Mouse (Mus musculus) hindbrain, embryonic 16.5 days (tissue): ENCODE data around the gene Atxn1. TPM values are rescaled to one million over a fixed set of nuclear protein-coding genes. Genes with fewer than 3 reads are reported as not detected.

Experiments used
- ATAC-seq: fragments of 200-750 bp; cut with Nextera tagmentation; 2 replicates; pipeline ENCODE4 v1.8.0; 2017; ENCODE audit warnings: moderate TSS enrichment, moderate library complexity
- H3K27ac ChIP-seq: fragments of 300-500 bp; sonication (generic); 2 replicates; pipeline ENCODE4 v1.5.1; 2014; ENCODE audit warnings: low read depth, mild to moderate bottlenecking, control low read depth, low read length, moderate library complexity
- H3K27me3 ChIP-seq: fragments of 300-500 bp; sonication (generic); replicated peaks from 2 replicates; pipeline ENCODE4 v1.6.1; 2014; ENCODE audit warnings: low read length; ENCODE audit not compliant: control insufficient read depth, insufficient read depth
- H3K36me3 ChIP-seq: fragments of 300-500 bp; sonication (generic); 2 replicates; pipeline ENCODE4 v1.6.1; 2014; ENCODE audit warnings: mild to moderate bottlenecking, low read length, moderate library complexity, mixed read lengths; ENCODE audit not compliant: control insufficient read depth, insufficient read depth
- H3K4me1 ChIP-seq: fragments of 300-500 bp; sonication (generic); 2 replicates; pipeline ENCODE4 v1.6.1; 2014; ENCODE audit warnings: low read depth, low read length; ENCODE audit not compliant: control insufficient read depth, insufficient read depth
- H3K4me2 ChIP-seq: fragments of 300-500 bp; sonication (generic); 2 replicates; pipeline ENCODE4 v1.6.1; 2014; ENCODE audit warnings: mild to moderate bottlenecking, low read length, control low read depth, moderate library complexity
- H3K4me3 ChIP-seq: fragments of 300-500 bp; sonication (generic); 2 replicates; pipeline ENCODE4 v1.5.1; 2014; ENCODE audit warnings: mild to moderate bottlenecking, low read length, control low read depth, moderate library complexity
- H3K9ac ChIP-seq: fragments of 300-500 bp; sonication (generic); 2 replicates; pipeline ENCODE4 v1.6.1; 2014; ENCODE audit warnings: low read depth, mild to moderate bottlenecking, control low read depth, low read length, moderate library complexity
- H3K9me3 ChIP-seq: fragments of 300-500 bp; sonication (generic); 2 replicates; pipeline ENCODE4 v1.6.1; 2014; ENCODE audit warnings: mild to moderate bottlenecking, low read length, moderate library complexity; ENCODE audit not compliant: control insufficient read depth
- WGBS: fragments of 180-500 bp; shearing (Covaris S2); extraction: QIAGEN DNeasy Blood & Tissue Kit; methylation state at CpG from one replicate; pipeline ENCODE4 v1.1.7; 2014; 5-methylcytosine and 5-hydroxymethylcytosine counted together
- polyA plus RNA-seq: library from polyadenylated mRNA; unstranded; fragments of >200 nt; fragmentation: Nextera tagmentation; extraction: Ambion mirVana; gene quantifications from 2 replicates; pipeline ENCODE4 v1.2.1, GENCODE M21; 2015

The Atxn1 gene
- polyA plus RNA-seq, 1 experiment from 2014 or later, result 8.3 TPM

- WGBS, result 80% methylated on average over 5 of the region's 5 CpGs
These were observed 26.7 kb downstream of the Atxn1 start for GRCm38 (mm10) chr13:45938083-45938482.

GRCm38 (mm10) chr13:45936765-45937164 is 28.0 kb downstream of the Atxn1 start:
- H3K9me3 ChIP-seq, result no peaks in the 10 kb centered on the region
- no peak for ATAC-seq

More at GRCm38 (mm10) chr13:45938083-45938482, 26.7 kb downstream of the Atxn1 start:
- Histone ChIP-seq H3K4me3 (no peak overlapping the region), H3K9ac (no peak overlapping the region), H3K9me3 (no peaks in the 10 kb centered on the region), H3K27me3 (no peaks in the 10 kb centered on the region), H3K4me2 (no peak overlapping the region), H3K36me3 (no peaks in the 10 kb centered on the region), H3K27ac (no peak overlapping the region), H3K4me1 (peaks cover 3% of the 10 kb centered on the region; the same call in 1 of the 2 replicates)
- no peak for ATAC-seq

GRCm38 (mm10) chr13:45935798-45936197 is 29.0 kb downstream of the Atxn1 start:
- Histone ChIP-seq H3K4me3 (no peak overlapping the region), H3K4me1 (peaks cover 3% of the 10 kb centered on the region; the same call in 1 of the 2 replicates), H3K9ac (no peak overlapping the region), H3K36me3 (no peaks in the 10 kb centered on the region), H3K27ac (no peak overlapping the region), H3K27me3 (no peaks in the 10 kb centered on the region), H3K4me2 (no peak overlapping the region), H3K9me3 (no peaks in the 10 kb centered on the region)
- 79% methylated on average over 7 of the region's 7 CpGs for whole genome bisulfite sequencing
- no peak for ATAC-seq

More at GRCm38 (mm10) chr13:45936765-45937164, 28.0 kb downstream of the Atxn1 start:
- Histone ChIP-seq H3K4me1 (peaks cover 3% of the 10 kb centered on the region; the same call in 1 of the 2 replicates), H3K27me3 (no peaks in the 10 kb centered on the region), H3K9ac (no peak overlapping the region), H3K27ac (no peak overlapping the region), H3K36me3 (no peaks in the 10 kb centered on the region), H3K4me3 (no peak overlapping the region), H3K4me2 (no peak overlapping the region)

GRCm38 (mm10) chr13:45934841-45935240 is 30.0 kb downstream of the Atxn1 start:
- no peak overlapping the region for H3K4me2 ChIP-seq
- H3K27ac ChIP-seq, result no peak overlapping the region
- no peaks in the 10 kb centered on the region for H3K27me3 ChIP-seq
- no peak for ATAC-seq
- H3K9ac ChIP-seq, result no peak overlapping the region
- WGBS, result 88% methylated on average over 6 of the region's 6 CpGs
- H3K36me3 ChIP-seq, result no peaks in the 10 kb centered on the region
- peaks cover 3% of the 10 kb centered on the region; the same call in 1 of the 2 replicates for H3K4me1 ChIP-seq
- no peaks in the 10 kb centered on the region for H3K9me3 ChIP-seq
- H3K4me3 ChIP-seq, result no peak overlapping the region

- Histone ChIP-seq H3K36me3 (no peaks in the 10 kb centered on the region), H3K9ac (no peak overlapping the region), H3K4me2 (no peak overlapping the region), H3K27me3 (no peaks in the 10 kb centered on the region), H3K4me1 (peaks cover 3% of the 10 kb centered on the region; the same call in 1 of the 2 replicates), H3K27ac (no peak overlapping the region), H3K9me3 (no peaks in the 10 kb centered on the region), H3K4me3 (no peak overlapping the region)
- no peak for ATAC-seq
- WGBS, result 58% methylated on average over 7 of the region's 7 CpGs
These were observed 30.7 kb downstream of the Atxn1 start for GRCm38 (mm10) chr13:45934085-45934484.

GRCm38 (mm10) chr13:45932491-45932921 is 32.3 kb downstream of the Atxn1 start:
- WGBS, result 65% methylated on average over 8 of the region's 8 CpGs
- Histone ChIP-seq H3K4me1 (peaks cover 3% of the 10 kb centered on the region; the same call in 1 of the 2 replicates), H3K9me3 (no peaks in the 10 kb centered on the region)

GRCm38 (mm10) chr13:45931891-45932290 is 32.9 kb downstream of the Atxn1 start:
- Histone ChIP-seq H3K4me1 (peaks cover 3% of the 10 kb centered on the region; the same call in 1 of the 2 replicates), H3K4me2 (no peak overlapping the region), H3K27me3 (no peaks in the 10 kb centered on the region), H3K4me3 (no peak overlapping the region), H3K27ac (no peak overlapping the region), H3K9me3 (no peaks in the 10 kb centered on the region), H3K36me3 (no peaks in the 10 kb centered on the region), H3K9ac (no peak overlapping the region)
- WGBS, result 47% methylated on average over 1 of the region's 1 CpGs
- ATAC-seq, result no peak

More at GRCm38 (mm10) chr13:45932491-45932921, 32.3 kb downstream of the Atxn1 start:
- Histone ChIP-seq H3K36me3 (no peaks in the 10 kb centered on the region), H3K27ac (no peak overlapping the region), H3K9ac (no peak overlapping the region), H3K4me3 (no peak overlapping the region), H3K4me2 (no peak overlapping the region), H3K27me3 (no peaks in the 10 kb centered on the region)
- no peak for ATAC-seq

- no peak overlapping the region for H3K9ac ChIP-seq
- 95% methylated on average over 5 of the region's 5 CpGs for WGBS
These were observed 33.6 kb downstream of the Atxn1 start for GRCm38 (mm10) chr13:45931215-45931614.

GRCm38 (mm10) chr13:45929744-45930143 is 35.1 kb downstream of the Atxn1 start:
- no peaks in the 10 kb centered on the region for H3K27me3 ChIP-seq
- H3K4me2 ChIP-seq, result no peak overlapping the region
- no peaks in the 10 kb centered on the region for H3K36me3 ChIP-seq
- peaks cover 3% of the 10 kb centered on the region; the same call in 1 of the 2 replicates for H3K4me1 ChIP-seq
- WGBS, result 67% methylated on average over 5 of the region's 5 CpGs
- no peak for ATAC-seq
- H3K9me3 ChIP-seq, result no peaks in the 10 kb centered on the region
- no peak overlapping the region for H3K4me3 ChIP-seq
- no peak overlapping the region for H3K27ac ChIP-seq
- no peak overlapping the region for H3K9ac ChIP-seq

More at GRCm38 (mm10) chr13:45931215-45931614, 33.6 kb downstream of the Atxn1 start:
- Histone ChIP-seq H3K4me2 (no peak overlapping the region), H3K27me3 (no peaks in the 10 kb centered on the region), H3K4me1 (peaks cover 3% of the 10 kb centered on the region; the same call in 1 of the 2 replicates), H3K36me3 (no peaks in the 10 kb centered on the region), H3K9me3 (no peaks in the 10 kb centered on the region), H3K27ac (no peak overlapping the region), H3K4me3 (no peak overlapping the region)
- no peak for ATAC-seq
